Mouse (Mus musculus) spleen, postnatal 4 days (tissue): ENCODE results near the gene Ctdsp2.

Experiments used
- DNase-seq, 2 experiments: peaks; one replicate each; pipeline ENCODE4 v3.0.0; 2022; ENCODE audit warnings: low spot score in 2 of 2

The Ctdsp2 gene

DNA sequence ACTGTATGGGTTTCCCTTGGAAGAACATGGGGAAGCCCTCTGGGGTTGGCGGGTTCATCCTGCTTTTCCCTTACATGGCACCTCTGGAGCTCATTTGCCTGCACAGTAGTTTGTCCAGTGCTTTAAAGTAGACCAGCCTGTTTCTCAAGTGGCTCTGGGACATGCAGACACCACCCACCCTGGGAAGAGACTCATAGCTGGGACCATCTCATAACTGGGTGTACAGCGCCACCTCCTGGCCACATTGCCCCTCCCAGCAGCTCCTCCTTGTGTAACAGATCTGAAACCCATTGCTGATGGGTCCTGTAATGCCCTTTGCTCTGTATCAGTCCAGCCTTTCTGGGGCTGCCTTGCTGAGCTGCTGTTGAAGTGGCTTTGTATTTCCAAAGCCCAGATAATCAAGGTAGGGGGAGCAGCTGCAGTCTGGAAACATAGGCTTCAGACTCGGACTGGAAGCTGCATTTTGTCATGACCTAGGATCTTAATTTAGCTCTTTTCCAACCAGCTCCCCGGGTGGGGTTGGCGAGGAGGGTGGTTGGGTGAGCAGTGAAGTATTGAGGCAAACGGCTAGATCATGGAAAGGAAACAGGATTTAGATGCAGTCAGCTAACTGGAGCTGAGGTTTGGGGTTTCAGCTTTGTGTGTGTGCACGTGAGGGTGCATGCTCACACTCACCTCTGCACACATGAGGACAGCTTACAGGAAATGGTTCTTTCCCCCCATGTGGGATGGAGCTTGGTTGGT is 12.0 kb downstream of the Ctdsp2 start:
- peak; percentile 80 to 94 for DNase-seq

DNA sequence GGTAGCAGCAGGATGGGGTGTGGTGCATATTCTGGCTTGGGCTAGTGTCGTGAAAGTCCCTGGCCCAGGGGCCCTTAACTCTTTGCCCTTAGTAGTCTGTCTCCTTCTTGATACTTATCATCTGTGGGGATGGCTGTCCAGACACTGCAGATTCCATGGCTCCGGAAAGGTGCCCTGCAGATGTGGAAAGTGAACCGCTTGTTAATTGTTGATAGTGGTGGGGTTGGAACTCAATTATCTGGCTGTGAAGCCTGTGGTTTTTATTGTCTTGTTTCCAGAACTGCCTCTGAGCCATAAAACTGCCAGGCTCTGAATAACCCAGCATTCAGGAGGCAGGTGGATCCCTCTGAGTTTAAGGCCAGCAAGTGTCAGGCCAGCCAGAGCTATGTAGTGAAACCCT is 13.2 kb downstream of the Ctdsp2 start:
- no peak for DNase-seq

DNA sequence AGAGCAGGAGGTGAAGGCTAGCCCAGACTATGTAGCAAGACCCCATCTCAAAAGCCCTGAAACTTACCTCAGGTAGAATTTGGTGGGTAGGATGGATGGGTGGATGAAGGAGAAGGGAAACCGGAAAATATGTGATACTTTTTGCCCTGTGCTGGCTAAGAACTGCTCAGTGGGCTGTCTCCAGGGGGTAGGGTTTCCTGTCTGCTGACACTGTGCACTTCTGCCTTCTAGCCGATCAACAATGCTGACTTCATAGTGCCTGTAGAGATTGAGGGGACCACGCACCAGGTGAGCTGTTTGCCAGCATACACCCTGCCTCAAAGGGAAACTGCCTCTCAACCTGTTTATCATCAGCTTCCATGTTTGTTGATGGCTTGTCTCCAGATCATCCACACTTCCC is 15.1 kb downstream of the Ctdsp2 start:
- DNase-seq = no peak

DNA sequence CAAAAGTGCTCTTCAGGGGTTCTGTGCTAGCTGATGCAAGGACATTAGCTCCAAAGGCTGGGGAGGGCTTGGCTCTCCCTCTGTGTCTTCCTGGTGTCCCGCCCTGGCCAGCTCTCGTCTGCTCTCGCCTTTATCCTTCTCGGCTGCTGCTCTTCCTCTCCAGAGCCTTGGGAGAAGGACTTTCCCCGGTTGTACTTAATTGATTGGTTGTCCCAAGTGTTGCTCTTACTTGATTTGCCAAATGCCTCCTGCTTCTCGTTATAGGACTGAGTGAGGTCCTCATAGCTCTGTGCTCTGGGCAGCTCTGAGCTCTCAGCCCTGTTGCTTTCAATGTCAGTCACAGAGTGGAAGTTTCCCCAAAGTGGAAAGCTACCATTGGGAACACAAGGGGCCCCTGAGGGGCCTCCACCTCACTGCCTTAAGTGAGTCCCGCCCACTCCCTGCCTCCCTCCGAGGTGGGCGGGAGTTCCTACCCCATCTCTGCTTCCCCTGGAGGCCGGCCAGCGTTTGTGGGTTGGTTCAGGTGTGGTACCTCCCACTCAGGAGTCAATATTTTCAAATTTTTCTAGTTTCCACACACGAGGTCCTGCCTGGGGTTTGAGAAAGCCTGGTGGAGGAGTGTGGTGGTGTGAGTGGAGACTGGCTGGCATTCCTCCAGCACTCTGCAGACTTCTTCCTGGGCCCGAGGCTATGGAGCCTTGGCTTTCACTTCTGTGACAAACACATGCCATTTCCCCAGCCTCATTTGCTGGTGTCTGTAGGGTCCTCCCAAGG is 19.0 kb downstream of the Ctdsp2 start:
- no peak for DNase-seq

DNA sequence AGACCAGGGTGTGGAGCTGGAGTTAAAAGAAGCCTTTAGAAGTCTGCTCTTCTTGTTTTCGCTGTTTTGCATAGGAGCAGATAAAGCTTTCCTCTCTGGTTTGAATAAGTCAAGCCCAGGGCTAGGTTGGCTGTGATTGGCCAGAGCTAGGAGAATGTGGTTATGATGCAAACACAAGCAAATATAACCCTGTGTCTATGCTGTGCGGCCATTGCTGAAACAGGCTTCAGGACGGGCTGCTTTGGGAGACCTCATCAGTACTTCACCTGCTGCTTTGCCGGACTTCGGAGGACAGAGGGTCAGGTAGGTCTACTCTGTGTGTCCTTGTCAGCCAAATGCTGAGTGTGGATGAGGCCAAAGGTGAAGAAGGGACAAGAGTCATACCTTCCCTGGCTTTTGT is 22.0 kb downstream of the Ctdsp2 start, which contains the start of gene Avil:
Avil (plus strand) TSS at position 181 of the 400 bp plus-strand sequence.
- no peak for DNase-seq

DNA sequence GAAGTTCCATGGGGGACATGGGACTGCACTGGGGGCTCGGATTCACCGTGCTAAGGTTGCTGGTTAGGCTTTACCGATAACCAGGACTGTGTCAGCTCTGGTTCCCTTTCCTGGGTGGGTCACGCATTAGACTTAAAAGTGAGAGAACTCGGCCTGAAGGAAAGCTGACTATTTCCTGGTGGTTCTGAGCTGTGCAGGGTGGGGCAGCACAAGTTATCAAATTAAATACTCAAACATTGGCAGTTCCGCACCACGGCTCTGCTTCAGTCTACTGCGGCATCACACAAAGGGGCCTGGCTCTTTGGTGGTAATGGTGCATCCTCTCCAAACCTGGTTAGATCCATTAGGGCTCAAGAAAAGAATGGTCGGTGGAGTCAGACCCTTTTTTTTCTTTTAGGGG is 22.8 kb downstream of the Ctdsp2 start:
- DNase-seq = no peak

DNA sequence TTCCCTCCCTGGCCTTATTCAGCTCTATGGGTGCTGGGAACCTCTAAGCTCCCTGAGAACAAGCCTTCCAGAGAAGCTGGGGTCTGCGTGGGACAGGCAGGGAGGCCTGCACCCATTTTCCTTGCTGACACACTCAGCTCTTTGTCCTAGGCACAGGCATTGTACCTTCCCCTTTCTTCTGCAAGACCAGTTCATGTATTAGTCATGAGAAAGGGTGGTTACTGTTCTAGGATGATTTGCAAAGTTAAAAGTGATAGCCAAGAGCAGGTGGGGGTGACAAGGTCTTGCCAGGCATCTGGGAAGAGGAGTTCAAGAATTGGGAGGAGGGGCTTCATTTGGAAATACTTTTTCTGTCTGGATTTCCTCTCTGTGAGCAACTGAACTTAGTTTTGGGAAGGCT is 23.5 kb downstream of the Ctdsp2 start:
- no peak for DNase-seq

DNA sequence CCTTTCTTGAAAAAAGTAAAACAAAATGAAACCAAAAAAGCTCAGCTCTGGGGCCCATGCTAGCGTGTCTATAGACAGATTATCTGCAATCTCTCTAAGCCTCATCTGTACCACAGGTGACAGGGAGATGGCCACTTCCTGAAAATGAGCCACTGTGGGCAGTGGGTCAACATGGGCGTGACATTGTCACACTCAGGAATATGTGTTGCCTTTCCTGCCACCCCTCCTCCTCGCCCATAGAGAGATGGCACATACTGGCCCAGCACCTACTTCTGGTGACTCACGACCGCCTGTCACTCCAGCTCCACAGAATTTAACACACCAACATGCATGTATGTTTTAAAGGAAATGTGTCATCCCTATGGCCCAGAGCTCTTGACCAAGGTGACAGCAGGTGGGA is 24.2 kb downstream of the Ctdsp2 start:
- DNase-seq = no peak

DNA sequence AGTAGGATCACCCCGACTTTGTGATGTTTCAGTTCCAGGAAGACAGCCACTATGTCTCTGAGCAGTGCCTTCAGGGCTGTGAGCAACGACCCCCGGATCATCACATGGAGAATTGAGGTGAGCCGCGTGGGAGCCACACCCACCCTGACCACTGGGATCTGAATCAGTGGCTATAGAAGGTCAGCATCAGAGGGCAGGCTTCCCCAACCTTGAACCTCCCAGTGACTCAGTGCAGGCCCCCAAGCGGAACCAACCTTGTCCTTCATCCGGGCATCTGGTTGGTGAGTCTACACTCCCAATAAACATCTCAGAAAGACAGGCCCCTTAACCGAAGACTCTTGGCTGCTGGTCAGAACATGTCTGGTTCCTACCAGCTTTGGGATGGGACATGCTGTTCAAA is 24.8 kb downstream of the Ctdsp2 start:
- no peak for DNase-seq

DNA sequence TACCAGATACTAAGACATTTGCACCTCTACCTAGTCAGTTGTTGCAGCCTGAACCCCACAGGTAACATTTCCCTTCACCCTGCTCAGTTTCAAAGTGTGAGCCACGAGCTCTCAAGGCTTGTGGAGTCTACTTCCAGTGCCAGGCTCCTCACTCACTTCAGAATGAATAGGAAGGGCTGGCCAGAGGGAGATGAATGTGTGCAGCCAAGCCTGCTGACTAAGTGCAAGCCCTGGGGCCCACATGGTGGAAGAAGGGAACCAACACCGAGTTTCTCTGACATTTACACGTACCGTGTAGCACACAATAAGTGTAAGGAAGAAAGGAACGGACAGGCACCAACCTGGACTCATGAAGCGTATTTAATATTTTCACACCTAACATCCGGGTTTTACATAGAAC is 25.3 kb downstream of the Ctdsp2 start:
- no peak for DNase-seq

DNA sequence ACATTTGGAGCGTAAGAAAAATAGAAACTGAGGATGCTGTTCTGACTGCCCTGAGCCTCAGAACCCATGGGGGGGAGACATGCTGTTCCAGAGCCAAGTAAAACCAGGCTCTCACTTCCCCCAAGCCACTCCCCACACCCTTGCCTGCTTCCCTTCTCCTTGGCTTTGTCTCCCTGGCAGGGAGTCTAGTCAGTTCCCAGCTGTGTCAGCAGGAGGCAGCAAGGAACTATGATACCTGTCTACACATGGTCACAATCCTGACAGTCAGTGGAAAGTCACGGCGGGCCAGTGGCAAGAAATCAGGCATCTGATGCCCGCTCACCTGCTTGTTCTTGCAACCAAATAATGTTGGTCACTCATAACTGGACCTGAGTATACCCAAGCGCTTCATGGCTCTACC is 38.0 kb downstream of the Ctdsp2 start:
- no peak for DNase-seq

DNA sequence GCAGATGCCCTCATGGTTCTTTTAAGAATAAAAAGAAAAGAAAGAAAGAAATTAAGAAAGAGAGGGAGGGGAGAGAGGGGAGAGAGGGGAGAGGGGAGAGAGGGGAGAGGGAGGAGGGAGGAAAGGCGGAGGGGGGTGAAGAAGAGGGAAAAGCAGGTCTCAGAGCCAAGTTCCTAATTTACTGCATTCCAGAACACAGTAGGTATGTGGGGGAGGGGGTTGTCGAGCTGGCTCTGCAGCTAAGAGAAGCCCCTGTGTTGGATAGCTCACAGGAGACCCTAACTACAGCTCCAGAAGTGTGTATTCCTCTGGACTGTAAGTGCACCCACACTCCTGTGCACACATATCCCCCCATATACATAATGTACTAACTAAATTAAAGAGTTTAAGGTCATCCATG is 38.6 kb downstream of the Ctdsp2 start:
- no peak for DNase-seq

DNA sequence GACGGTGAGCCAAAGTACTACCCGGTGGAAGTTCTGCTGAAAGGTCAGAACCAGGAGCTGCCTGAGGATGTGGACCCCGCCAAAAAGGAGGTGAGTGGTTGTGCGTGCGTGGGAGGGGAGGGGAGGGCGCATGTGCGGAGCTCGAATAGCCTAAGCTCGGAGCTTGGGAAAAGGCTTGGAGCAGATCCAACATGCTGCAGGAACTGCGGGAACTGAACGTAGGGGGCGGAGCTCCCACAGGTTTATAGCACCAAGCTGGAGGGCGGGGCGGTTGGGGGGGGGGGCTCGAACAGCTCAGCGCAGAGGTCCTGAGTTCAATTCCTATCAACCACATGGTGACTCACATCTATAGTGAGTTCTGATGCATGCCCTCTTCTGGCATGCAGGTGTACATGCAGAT is 39.9 kb downstream of the Ctdsp2 start:
- no peak for DNase-seq

DNA sequence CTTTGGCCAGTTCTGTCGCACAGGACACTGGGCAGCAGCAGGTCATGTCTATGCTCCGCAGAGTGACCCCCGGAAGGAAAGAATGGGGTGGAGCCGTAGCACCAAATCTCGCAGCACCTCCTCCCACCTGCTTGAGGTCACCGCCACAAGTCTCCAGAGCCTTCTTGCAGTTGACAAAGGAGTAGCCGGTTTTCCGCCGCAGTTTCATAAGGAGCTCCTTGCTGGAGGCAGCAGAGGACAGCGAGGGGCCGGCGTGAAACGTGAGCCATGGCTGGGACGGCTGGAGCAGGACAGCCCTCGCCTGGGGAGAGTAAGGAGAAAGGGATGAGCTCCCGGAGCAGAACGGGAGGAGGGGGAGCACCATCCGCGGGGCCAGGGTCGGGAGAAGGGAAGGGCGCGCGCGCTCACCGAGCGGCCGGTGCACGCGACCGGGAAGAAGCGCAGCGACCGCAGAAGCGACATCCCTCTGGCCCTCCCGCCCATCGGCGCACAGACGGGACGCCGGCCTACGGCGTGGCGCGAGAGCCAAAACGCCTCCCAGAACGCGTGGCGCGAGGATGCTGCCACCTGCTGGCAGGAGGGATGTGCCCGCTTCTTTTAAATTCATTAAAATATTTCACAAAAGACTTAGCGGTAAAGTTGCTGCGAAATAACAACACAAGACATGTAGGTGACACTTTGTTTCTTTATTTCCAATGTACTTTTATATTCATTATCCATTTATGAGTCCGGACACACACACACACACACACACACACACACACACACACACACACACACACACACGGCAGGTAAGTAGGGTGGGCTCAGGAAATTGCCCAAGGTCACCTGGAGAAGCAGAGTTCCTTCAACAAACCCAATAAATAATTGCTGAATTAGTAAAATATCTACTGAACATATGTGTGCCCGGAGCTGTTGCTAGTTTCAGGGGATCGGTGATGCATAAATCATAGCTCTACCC is 52.1 kb downstream of the Ctdsp2 start, which contains the start of gene Tsfm:
Tsfm (minus strand) TSS at position 505 of the 961 bp plus-strand sequence.
- peak; percentile 91 to 98 for DNase-seq

DNA sequence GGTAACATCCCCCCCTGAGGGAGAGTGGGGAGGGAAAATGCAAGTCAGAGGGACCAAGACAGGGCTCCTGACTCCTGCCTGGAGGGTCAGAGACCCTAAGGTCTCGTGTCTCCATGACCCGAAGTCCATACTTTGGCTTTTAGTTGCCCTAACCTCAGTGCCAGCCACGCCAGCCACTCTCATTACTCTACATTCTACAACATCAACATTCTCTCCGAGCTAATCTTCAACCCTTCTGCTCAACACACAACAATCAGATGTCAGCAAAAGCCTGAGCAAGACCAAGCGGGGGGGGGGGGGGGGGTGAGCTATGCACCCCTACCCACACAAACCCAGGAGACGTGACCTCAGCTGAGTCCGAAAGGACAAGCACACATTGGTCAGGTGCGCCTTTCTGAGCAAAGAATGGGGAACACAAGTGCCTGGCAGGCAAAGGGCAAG is 54.8 kb downstream of the Ctdsp2 start:
- no peak for DNase-seq

DNA sequence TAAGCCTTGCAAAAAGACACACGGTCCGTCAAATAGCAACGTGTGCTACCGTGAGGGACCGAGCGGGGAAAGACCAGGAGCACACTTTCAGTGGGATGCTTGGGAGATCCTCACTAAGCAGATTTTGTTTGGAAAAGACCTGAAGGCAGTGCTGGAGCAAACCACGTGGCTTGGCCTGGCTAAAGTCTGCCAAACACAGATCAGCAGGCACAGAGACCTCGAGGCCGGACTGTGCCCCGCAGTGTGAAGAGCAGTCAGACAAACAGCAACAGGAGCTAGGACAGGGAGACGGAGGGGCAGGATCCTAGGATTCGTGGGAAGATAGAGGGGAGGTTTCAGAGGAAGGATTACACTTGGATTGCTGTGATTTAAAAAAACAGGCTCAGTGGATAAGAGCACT is 57.8 kb downstream of the Ctdsp2 start:
- no peak for DNase-seq

DNA sequence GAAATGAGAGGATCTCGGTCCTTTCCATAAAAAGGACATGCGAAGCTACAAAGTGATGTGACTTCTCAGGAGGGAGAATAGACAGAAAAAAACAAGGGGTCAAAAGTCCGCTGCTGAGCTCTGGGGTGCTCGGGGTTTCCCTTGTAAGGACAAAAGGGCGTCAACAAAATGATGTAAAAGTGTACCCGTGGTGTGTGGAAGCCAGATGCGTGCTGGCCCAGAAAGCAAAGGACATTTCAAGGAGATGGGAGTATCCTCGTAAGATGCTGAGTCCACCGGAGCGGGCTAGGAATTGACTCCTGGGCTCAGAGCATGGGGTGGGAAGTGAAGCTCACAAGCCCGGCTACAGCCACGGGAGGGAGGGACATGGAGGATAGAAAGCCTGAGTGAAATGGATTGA is 59.1 kb downstream of the Ctdsp2 start:
- no peak for DNase-seq

DNA sequence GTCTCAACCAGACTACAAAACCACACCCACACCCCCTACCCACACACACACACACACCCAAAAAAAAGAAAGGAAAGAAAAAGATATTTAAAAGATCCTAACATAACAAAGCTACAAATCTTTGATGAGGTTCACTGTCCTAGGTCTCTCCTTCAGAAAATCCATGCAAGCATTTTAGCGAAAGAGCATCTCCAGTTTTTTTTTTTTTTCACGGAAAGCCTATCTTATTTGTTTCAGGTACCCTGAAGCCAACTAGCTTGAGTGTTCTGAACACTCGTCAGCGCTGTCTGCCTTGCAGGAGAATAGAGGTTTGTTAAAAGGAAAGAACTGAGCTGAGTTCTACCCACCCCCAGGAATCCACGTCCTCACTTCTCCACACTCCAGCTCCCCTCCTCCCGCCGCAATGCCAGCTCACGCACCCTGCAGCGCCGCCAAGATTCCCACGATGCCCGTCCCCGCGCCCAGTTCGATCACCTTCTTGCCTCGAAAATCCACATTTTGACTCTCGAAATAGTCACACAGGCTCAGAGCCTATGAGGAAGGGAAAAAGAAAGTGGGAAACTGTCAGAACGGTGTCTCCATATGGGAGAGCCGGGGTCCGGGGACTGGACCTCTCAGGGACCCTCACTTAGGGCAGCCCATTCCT is 62.2 kb downstream of the Ctdsp2 start:
- DNase-seq = no peak

DNA sequence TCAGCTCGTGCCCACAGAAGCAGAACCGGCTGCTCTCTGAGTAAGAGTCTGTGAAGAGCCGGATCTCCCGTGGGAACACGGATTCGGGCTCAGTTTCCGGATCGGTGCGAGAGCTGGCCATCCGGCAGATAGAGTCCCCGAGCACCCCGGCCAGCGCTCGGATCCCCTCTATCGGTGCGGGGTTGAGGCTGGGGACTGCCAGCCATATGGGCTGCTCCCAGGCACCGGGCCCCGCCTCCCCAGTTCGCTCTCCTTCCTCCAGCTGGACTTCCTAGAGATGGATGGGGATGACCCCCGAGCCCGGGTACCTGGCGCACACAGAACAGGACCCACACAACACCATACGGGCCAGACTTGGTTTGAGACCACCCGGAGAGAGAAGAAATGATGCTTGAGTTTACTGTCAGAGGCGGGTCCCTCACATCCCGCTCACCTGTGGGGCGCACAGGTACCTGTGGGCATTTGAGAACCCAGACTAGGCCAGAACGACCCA is 62.8 kb downstream of the Ctdsp2 start, which contains the start of the genes Mettl1 and Eef1akmt3:
Mettl1 (plus strand) TSS at position 141 of the 493 bp plus-strand sequence.
Eef1akmt3 (minus strand) TSS at position 240 of the 493 bp plus-strand sequence.
- DNase-seq = no peak

DNA sequence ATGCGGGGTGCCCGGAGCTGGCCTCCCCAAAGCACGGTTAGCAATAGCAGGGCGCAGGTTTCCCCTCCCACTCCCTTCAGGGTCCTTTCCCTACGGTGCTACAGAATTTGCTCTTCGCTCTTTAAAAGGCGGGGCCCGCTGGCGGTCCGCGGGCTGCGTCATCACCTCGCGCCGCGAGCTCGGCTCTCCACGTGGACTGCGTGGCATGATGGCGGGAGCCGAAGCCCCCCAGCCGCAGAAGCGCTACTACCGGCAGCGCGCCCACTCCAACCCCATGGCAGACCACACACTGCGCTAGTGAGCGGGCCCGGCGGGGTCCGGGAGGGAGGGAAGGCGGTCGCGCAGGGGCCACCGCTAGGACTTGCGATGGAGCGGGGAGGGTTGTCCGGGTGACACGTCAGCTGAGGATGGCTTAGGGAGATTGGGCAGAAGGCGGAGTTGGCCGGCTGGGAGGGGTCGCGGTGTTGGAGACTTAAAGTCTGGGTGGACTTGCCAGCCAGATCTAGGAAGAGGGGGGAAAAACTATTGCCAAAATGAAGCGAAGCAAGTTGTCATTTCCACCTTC is 63.3 kb downstream of the Ctdsp2 start:
- DNase-seq = peak; percentile 77 to 91
